Mouse (Mus musculus): ENCODE measurements around the gene Art2b. TPM values are rescaled to one million over a fixed set of nuclear protein-coding genes. Genes with fewer than 3 reads are reported as not detected.
"Not testable (repeated sequence)": the region's sequence is repeated elsewhere in the genome, so short reads cannot be mapped to it uniquely, and the experiment has no call there.

The Art2b gene
- polyA plus RNA-seq, 1 experiment from 2014 or later, result not detected

DNA sequence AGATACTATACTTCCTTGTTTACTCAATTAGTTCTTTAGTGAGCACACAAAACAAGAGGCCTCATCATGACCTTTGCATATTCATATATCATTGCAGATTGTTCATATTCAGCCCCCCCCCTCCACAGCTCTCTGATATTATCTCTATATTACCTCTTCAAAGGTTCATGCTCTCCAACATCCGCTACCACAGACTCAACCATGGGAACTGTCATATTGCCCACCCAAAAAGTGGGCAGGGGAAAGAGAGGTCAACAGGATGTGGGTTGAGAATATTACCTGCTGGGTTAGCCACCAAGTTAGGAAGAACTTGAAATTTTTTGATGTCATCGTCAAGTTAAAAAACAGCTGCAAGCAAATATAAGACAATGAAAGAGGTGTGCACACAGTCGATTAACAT is 29.9 kb downstream of the Art2b start:
- not testable (repeated sequence) for H3K27me3 ChIP-seq; H3K4me2 ChIP-seq (replicated peaks); H3K4me3 ChIP-seq; H3K9me3 ChIP-seq (replicated peaks); H3K9ac ChIP-seq; H3K27ac ChIP-seq; ATAC-seq (ENCODE audit: low FRiP score); H3K36me3 ChIP-seq; H3K4me1 ChIP-seq
- WGBS, result 93% methylated on average over 3 of the region's 3 CpGs

- no peak overlapping the region for H3K4me2 ChIP-seq (replicated peaks)
- ATAC-seq (ENCODE audit: low FRiP score), result no peak
These were observed 33.9 kb downstream of the Art2b start for GRCm38 (mm10) chr7:101551530-101551929.

GRCm38 (mm10) chr7:101550686-101551485 is 34.5 kb downstream of the Art2b start:
- Histone ChIP-seq H3K9ac (no peak overlapping the region), H3K36me3 (no peaks in the 10 kb centered on the region), H3K4me1 (no peaks in the 10 kb centered on the region), H3K27ac (no peak overlapping the region), H3K9me3 (replicated peaks) (no peaks in the 10 kb centered on the region), H3K4me3 (no peak overlapping the region), H3K27me3 (no peaks in the 10 kb centered on the region), H3K4me2 (replicated peaks) (no peak overlapping the region)
- WGBS, result 67% methylated on average over 7 of the region's 7 CpGs
- no peak for ATAC-seq (ENCODE audit: low FRiP score)

More at GRCm38 (mm10) chr7:101551530-101551929, 33.9 kb downstream of the Art2b start:
- Histone ChIP-seq H3K4me3 (no peak overlapping the region), H3K9me3 (replicated peaks) (no peaks in the 10 kb centered on the region), H3K36me3 (no peaks in the 10 kb centered on the region), H3K4me1 (no peaks in the 10 kb centered on the region), H3K27me3 (no peaks in the 10 kb centered on the region), H3K27ac (no peak overlapping the region), H3K9ac (no peak overlapping the region)
- 95% methylated on average over 1 of the region's 1 CpGs for WGBS

DNA sequence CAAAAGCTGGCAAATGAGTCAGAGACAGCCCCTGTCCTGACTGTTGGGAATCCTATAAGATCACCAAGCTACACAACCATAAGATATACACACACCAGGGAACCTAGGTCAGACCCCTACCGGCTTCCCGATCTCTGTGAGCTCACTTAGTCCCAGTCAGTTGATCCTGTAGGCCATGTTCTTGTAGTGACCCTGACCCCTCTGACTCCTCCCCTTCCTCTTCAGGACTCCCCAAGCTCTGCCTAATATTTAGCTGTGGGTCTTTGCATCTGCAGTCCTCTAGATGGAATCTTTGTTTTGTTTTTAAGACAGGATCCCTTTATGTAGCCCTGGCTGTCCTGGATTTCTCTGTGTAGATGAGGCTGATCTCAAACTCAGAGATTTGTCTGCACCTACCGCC is 36.1 kb downstream of the Art2b start:
- 91% methylated on average over 3 of the region's 3 CpGs for WGBS
- no peak for ATAC-seq (ENCODE audit: low FRiP score)
- H3K4me3 ChIP-seq, result no peak overlapping the region

DNA sequence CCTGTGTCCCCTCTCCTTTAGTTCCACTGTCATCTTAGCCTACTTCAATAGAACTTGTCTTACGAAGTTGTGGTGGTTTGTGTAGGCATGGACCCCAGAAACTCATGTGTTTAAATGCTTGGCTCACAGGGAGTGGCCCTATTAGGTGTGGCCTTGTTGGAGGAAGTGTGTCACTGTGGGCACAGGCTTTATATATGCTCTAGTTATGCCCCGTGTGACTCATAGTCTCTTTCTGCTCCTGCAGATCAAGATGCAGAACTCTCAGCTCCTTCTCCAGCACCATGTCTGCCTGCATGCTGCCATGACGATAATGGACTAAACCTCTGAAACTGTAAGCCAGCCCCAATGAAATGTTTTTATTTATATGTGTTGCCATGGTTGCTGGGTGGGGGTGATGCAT is 37.7 kb downstream of the Art2b start:
- ATAC-seq (ENCODE audit: low FRiP score), result no peak
- H3K36me3 ChIP-seq, result no peaks in the 10 kb centered on the region
- WGBS, result 83% methylated on average over 3 of the region's 3 CpGs
- H3K4me1 ChIP-seq, result no peaks in the 10 kb centered on the region
- no peak overlapping the region for H3K4me3 ChIP-seq
- H3K27ac ChIP-seq, result no peak overlapping the region
- no peak overlapping the region for H3K9ac ChIP-seq
- no peaks in the 10 kb centered on the region for H3K9me3 ChIP-seq (replicated peaks)
- H3K27me3 ChIP-seq, result no peaks in the 10 kb centered on the region
- H3K4me2 ChIP-seq (replicated peaks), result no peak overlapping the region

More for the DNA sequence above, 36.1 kb downstream of the Art2b start:
- no peak overlapping the region for H3K9ac ChIP-seq
- no peak overlapping the region for H3K4me2 ChIP-seq (replicated peaks)
- no peaks in the 10 kb centered on the region for H3K36me3 ChIP-seq
- no peak overlapping the region for H3K27ac ChIP-seq
- H3K4me1 ChIP-seq, result no peaks in the 10 kb centered on the region
- H3K27me3 ChIP-seq, result no peaks in the 10 kb centered on the region
- H3K9me3 ChIP-seq (replicated peaks), result no peaks in the 10 kb centered on the region

DNA sequence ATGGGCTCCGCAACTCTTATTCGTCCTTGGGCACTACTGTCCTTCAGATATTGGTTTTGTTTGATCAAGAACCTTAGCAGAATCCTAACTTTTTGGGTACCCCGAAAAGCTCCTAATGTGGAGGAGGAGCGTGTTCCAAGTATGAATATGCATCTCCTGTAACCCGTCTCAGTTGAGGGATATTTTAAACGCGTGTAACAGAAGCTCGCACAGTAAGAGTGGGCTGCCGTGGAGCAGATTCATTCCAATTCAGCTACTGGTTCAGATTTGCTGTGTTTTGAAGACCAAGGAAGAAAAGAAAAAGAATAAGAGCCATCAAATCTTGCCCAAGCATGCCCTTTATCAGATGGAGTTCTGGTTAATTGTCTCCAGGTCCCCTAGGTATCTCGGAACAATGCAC is 43.7 kb downstream of the Art2b start:
- no peak overlapping the region for H3K9ac ChIP-seq
- 74% methylated on average over 10 of the region's 10 CpGs for WGBS
- no peak overlapping the region for H3K4me3 ChIP-seq
- no peaks in the 10 kb centered on the region for H3K4me1 ChIP-seq
- no peak overlapping the region for H3K4me2 ChIP-seq (replicated peaks)
- H3K36me3 ChIP-seq, result no peaks in the 10 kb centered on the region
- H3K9me3 ChIP-seq (replicated peaks), result no peaks in the 10 kb centered on the region
- H3K27ac ChIP-seq, result no peak overlapping the region
- ATAC-seq (ENCODE audit: low FRiP score), result no peak
- no peaks in the 10 kb centered on the region for H3K27me3 ChIP-seq

DNA sequence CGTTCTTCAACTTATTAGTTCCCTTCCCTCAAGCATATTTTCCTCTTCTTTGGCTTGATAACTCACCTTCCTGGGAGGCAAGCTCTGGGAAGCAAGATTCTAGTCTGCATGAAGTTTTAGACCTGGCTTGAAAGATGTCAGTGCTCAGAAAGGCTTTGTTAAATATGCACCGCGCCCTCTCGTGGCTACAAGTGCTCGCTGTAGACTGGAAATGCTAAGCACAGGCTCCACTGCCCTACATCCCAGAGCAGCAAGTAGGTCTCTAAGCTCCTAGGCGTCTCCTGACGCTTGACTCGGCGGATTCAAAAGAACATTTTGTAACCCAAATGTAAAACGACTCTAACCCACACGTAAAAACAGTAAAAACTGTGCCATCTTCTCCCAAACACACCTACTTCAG is 44.3 kb downstream of the Art2b start:
- no peaks in the 10 kb centered on the region for H3K36me3 ChIP-seq
- 0 out of 2 replicates have a peak, but pooled peaks have one; percentile 48 for ATAC-seq (ENCODE audit: low FRiP score)
- H3K9ac ChIP-seq, result no peak overlapping the region
- 5% methylated on average over 11 of the region's 11 CpGs for WGBS
- no peaks in the 10 kb centered on the region for H3K27me3 ChIP-seq
- no peak overlapping the region for H3K27ac ChIP-seq
- no peaks in the 10 kb centered on the region for H3K4me1 ChIP-seq
- no peak overlapping the region for H3K4me2 ChIP-seq (replicated peaks)
- H3K4me3 ChIP-seq, result no peak overlapping the region
- no peaks in the 10 kb centered on the region for H3K9me3 ChIP-seq (replicated peaks)

GRCm38 (mm10) chr7:101540684-101541083 is 44.7 kb downstream of the Art2b start:
- no peak overlapping the region for H3K4me3 ChIP-seq
- 77% methylated on average over 5 of the region's 5 CpGs for WGBS
- no peak overlapping the region for H3K4me2 ChIP-seq (replicated peaks)
- no peak for ATAC-seq (ENCODE audit: low FRiP score)
- H3K9ac ChIP-seq, result no peak overlapping the region
- H3K4me1 ChIP-seq, result no peaks in the 10 kb centered on the region
- no peaks in the 10 kb centered on the region for H3K36me3 ChIP-seq
- H3K9me3 ChIP-seq (replicated peaks), result no peaks in the 10 kb centered on the region
- no peaks in the 10 kb centered on the region for H3K27me3 ChIP-seq
- H3K27ac ChIP-seq, result no peak overlapping the region

DNA sequence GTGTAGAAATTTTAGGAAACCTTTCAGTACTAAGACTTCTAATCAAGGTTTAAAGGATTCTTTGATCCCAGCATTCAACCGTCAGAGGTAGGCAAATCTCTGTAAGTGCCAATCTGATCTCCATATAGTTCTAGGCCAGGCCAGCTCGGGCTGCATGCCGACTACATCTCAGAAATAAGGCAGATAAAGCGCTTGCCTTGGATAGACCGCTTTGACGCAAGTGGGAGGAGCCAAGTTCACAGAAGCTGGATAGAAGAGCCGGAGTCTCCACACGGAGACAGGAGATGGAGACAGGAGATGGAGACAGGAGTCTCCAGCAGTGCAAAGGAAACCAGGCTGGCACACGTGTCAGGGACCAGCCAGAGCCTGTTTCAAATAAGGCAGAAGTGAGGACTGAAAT is 45.6 kb downstream of the Art2b start:
- Histone ChIP-seq H3K4me1 (peaks cover 2% of the 10 kb centered on the region; the same call in 1 of the 2 replicates), H3K27me3 (no peaks in the 10 kb centered on the region), H3K4me2 (replicated peaks) (no peak overlapping the region), H3K9me3 (replicated peaks) (no peaks in the 10 kb centered on the region), H3K9ac (no peak overlapping the region), H3K27ac (no peak overlapping the region), H3K4me3 (no peak overlapping the region), H3K36me3 (no peaks in the 10 kb centered on the region)
- no peak for ATAC-seq (ENCODE audit: low FRiP score)
- 48% methylated on average over 9 of the region's 9 CpGs for WGBS

- H3K9me3 ChIP-seq (replicated peaks), result no peaks in the 10 kb centered on the region
- WGBS, result 60% methylated on average over 14 of the region's 14 CpGs
- no peak overlapping the region for H3K4me3 ChIP-seq
- ATAC-seq (ENCODE audit: low FRiP score), result no peak
- peaks cover 5% of the 10 kb centered on the region; the same call in 1 of the 2 replicates for H3K4me1 ChIP-seq
- no peak overlapping the region for H3K9ac ChIP-seq
- no peaks in the 10 kb centered on the region for H3K27me3 ChIP-seq
- H3K4me2 ChIP-seq (replicated peaks), result no peak overlapping the region
- no peaks in the 10 kb centered on the region for H3K36me3 ChIP-seq
- no peak overlapping the region for H3K27ac ChIP-seq
These were observed 47.1 kb downstream of the Art2b start for GRCm38 (mm10) chr7:101538141-101538933.

DNA sequence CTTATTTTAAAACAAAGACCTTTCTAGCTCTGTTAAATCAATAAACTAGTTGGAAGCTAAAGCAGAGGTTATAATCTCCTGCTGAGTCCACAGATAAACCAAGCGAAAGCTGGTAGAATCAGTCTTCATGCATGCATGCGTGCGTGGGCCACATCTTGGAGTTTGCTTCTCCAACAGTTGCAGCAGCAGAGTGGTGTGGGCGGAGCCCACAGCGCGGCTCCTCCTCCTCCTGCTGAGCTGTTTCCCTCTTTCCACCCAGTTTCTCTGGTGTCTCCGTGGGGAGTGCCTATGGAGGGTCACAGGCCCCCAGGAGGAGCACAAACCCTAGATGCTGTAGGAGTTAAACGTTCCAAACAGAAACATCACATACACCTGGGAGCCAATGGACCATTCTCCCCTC is 47.9 kb downstream of the Art2b start:
- Histone ChIP-seq H3K4me3 (no peak overlapping the region), H3K36me3 (no peaks in the 10 kb centered on the region), H3K9ac (no peak overlapping the region), H3K4me1 (peaks cover 5% of the 10 kb centered on the region; the same call in 1 of the 2 replicates), H3K27me3 (no peaks in the 10 kb centered on the region), H3K9me3 (replicated peaks) (no peaks in the 10 kb centered on the region), H3K4me2 (replicated peaks) (no peak overlapping the region), H3K27ac (no peak overlapping the region)
- 44% methylated on average over 8 of the region's 8 CpGs for WGBS
- no peak for ATAC-seq (ENCODE audit: low FRiP score)

GRCm38 (mm10) chr7:101535517-101535916 is 49.9 kb downstream of the Art2b start:
- no peak overlapping the region for H3K4me2 ChIP-seq (replicated peaks)
- no peak overlapping the region for H3K9ac ChIP-seq
- H3K4me1 ChIP-seq, result peaks cover 5% of the 10 kb centered on the region; the same call in 1 of the 2 replicates
- H3K4me3 ChIP-seq, result no peak overlapping the region
- H3K27ac ChIP-seq, result no peak overlapping the region
- no peaks in the 10 kb centered on the region for H3K9me3 ChIP-seq (replicated peaks)
- no peaks in the 10 kb centered on the region for H3K36me3 ChIP-seq
- 71% methylated on average over 5 of the region's 5 CpGs for WGBS
- no peak for ATAC-seq (ENCODE audit: low FRiP score)
- no peaks in the 10 kb centered on the region for H3K27me3 ChIP-seq

Data from hindbrain, embryonic 12.5 days (tissue).